Mouse (Mus musculus) lung, adult 18-20 months (tissue): Measurements from ENCODE around the gene Ptpn23.
A peak's percentile ranks its signal among the peaks of the same experiment; 100 is the strongest.
"Not testable (repeated sequence)": the region's sequence is repeated elsewhere in the genome, so short reads cannot be mapped to it uniquely, and the experiment has no call there.

ENCODE experiments used
- DNase-seq, 2 experiments: peaks; one replicate each; pipeline ENCODE4 v3.0.0; 2022; ENCODE audit warnings: mixed read lengths in 2 of 2

The Ptpn23 gene

DNA sequence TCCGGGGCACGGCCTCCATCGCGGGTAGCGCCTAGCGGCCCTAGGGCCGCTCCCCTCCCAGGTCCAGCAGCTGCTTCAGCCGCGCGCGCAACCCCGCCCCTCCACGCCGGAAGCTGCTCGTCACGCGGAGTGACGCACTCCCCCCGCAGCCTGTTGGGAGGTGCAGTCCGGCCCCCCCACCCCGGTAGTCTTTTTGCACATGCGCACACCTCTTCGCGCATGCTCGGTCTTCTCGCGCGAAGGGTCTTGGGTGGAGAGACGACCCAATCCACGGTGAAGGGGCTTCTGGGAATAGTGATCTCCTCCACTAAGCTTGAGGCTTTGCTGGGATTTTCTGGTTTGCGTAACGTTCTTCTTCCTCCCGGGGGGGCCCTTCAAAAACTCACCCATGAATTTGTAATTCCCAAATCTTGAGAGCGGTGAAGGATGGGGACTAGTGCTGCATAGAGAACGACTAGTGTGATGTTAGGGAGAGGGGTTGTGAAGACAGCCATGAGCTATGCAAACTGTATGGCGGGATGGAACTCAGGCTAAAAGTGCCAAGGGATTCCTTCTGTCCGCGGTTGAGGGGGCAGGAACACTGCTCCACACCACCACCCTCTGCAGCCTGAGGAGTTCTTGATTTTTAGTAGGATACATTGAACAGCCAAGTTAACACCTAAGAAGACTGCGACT lies at the start of gene Ptpn23:
Ptpn23 (minus strand) TSS at position 115 of the 675 bp plus-strand sequence.
- peak; percentile 93 to 96 for DNase-seq

DNA sequence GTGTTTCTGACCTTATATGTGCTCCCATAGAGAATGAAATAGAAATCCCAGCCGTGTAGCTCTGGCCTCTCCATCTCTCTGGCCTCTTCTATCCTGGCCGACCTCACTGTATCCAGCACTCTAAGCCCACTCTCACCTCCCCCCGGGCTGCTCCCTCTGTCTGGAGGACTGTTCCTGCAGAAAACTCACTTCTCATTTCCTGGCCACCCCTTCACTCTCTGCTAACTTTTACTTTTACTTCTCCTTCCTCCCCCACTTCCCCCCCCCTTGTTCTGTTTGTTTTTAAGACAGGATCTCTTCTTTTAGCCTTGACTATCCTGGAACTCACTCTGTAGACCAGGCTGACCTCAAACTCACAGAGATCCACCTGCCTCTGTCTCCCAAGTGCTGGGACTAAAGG lies 44.5 kb upstream of the Ptpn23 start:
- no peak for DNase-seq

DNA sequence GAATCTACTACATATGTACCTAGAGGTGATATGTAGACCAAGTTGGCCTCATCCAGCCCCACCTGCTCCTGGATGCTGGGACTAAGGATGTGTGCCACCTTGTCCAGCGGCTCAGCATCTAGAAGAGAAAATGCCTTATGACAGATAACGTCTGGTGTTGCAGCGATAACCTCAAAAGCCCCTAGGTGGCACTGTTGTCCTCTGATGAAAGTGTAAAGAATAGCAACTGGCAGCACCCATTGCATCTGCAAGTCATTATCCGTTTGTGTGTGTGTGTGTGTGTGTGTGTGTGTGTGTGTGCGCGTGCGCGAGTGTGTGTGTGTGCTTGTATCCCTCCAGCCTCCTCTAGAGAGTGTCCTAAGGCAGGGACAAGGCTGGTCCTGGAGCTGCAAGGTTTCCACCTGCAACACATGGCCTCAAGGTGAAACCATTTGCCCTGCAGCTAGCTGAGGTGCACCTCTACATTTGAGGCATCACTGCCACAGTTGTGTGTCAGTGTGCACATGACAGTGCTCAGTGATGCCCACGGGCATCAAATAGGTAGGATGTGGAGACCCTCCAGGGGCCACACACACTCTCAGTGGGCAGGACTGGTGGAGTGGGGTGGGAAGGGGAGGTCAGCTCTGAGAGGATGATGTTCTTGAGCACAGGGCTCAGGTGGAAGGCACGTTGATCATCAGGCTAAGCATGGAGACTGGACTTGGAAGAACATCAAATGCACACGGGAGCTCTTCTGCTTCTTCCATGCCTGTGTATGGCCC lies 41.0 kb upstream of the Ptpn23 start:
- DNase-seq: peak; percentile 64 to 77

DNA sequence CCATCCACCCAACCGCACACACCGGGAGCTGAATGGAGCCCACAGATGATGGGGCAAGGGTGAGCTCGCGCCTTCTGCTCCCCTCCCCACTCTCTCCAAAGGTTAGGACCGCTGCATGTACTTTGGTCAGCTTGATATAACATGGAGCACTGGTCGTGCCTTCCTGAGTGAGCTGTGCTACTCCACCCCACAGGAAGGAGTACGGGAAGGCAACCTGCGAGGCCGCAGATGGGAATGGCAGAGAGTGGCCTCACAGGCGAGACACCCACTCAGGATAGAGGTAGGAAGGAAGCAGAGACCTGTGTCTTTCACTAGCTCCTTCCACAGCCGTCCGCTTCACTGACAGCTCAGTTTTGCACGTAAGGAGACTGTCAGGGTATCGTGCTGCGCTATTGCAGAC lies 40.3 kb upstream of the Ptpn23 start:
- no peak for DNase-seq

DNA sequence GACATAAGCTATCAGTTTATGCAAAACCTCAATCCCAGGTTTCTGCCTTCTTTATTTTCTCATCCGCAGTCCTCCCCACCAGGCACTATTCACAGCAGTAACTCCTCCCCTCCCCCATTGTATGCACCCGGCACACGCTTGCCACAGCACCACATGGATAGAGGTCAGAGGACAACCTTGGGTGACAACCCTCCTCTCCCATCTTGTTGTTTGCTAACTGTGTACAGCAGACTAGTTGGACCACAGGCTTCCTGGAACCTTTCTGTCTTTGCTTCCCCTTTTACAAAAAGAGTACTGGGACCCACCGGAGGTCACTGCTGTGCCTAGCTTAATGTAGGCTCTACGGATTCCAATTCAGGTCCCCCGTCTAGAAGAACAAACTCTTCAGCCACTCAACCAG lies 32.5 kb upstream of the Ptpn23 start:
- no peak for DNase-seq

DNA sequence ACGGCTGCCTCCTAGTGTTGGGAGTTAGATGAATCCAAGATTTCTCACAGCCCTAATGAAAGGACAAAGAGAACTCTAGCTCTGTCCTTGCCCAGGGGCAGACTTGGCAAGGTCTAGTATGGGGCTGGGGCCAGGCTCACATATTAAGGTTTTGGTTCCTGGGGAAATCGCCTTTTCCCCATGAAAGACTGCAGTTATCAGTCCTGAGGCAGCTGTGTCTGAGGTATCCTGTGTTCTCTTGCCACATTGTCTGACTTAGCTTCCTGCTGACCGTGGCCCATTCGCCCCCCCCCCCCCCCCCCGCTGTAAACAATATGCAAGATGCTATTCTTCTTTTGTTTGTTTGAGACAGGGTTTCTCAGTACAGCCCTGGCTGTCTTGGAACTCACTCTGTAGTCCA lies 32.0 kb upstream of the Ptpn23 start:
- peak in 1 of 2 experiments; percentile 36 for DNase-seq

DNA sequence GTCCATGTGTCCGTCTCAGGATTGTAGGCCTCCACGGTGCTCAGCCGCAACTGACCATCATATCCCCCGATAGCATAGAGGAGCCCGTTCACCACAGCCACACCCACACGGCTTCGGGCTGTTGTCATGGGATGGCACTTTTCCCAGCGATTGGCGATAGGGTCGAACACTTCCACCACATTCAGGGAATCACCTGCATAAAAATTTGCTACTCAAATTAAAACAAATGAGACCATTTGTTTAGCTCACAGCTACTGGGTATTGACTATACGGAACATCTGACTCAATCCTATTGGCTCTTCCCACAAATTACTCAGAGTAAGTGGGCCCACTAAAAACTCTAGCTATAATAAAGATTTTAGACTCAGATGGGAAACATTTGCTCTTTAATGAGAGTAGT lies 28.0 kb upstream of the Ptpn23 start:
- DNase-seq: no peak

DNA sequence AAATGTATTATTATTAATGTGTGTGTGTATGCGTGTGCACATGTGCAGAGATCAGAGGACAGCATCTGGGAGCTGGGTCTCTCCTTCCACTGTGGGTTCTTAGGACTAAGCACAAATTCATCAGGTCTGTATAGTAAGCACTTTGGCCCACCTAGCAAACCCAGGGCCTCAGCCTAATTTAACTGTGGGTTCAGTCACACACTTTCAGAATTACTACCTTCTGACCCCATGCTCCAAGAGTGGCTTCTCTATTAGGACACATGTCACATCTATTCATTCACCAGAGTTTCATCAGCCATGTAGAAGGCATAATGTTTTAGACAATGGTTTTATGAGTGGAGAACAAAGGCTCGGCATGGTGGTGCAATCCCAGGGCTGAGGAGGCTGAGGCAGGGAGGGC lies 25.0 kb upstream of the Ptpn23 start:
- DNase-seq: no peak

DNA sequence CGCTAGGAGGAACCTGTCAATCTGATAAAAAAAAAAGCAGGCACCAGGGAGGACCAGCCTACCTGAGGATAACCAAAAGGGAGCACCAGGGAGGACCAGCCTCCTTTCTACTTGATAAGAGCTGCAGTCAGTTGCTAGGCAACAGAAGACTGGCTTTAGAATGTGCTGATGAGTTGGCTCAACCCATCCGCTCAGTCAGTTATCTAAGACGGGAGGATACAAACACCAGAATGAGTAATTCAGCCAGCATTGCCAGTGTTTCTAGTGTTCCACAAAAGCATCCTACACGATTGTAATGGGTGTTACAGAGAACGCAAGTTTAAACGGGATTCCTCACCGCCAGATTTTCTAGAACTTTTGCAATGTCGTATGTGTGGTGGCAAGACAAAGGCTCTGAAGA lies 23.2 kb upstream of the Ptpn23 start:
- DNase-seq: no peak

DNA sequence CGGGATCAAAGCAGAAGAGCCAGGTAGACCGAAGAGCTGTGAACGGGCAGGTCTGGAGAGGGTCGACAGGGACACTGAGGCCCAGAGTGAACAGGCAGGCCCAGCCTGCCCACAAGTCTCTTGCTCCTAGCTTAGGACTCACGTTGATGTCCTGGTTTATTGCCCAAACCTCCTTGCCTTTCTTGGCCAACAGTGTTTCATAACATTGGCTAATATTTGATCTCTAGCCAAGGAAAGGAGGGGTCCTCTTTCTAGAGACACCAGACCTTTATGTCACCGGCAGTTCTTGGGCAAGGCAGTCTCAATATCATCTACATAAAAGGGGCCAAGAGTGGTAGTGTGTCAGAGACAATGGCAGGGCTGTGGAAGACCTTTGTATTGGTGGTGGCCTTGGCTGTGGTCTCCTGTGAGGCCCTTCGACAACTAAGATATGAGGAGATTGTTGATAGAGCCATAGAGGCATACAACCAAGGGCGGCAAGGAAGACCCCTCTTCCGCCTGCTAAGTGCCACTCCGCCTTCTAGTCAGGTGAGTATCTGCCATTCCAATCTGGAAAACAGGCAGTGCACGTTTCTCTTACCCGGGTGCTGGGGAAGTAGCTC lies 11.6 kb upstream of the Ptpn23 start, which contains the start of gene Ngp:
Ngp (plus strand) TSS at position 237 of the 602 bp plus-strand sequence.
- DNase-seq: no peak

DNA sequence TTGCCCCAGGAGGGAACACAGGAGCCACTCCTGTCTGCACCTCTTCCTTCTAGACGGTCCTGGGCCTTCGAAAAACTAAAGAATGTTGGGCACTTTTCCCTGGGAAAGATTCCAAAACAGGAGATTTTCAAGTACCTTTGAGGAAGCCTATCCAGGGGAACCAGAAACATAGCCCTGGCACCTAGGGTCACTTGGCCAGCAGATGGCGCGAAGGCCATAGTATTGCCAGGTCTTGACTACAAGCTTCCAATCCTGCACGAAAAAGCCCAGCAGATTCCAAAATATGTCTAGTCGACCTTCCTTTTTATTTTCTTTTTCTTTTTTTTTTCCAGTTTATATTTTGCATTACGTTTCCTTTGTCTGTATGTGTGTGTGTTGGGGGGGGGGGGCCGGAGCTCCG lies 5.8 kb upstream of the Ptpn23 start:
- DNase-seq: peak; percentile 81 to 87

DNA sequence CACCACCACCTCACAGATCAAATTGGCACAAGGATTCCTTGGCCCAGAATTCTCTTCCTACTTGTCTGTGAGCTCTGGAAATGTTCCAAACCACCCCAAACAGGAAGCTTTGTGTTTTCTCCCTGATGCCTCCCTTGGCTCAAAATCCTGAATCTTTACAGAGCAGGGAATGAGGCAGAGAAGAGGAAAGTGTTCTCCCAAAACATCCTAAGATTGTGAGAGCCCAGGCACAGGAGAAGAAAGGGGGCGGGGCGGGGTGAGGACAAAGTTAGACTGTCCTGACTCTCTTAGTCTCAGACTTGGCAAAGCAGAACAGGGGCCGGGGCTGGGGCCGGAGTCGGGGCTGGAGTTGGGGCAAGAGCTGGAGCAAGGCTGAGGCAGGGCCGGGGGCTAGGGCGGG lies 4.9 kb upstream of the Ptpn23 start:
- DNase-seq: peak in 1 of 2 experiments; percentile 63

DNA sequence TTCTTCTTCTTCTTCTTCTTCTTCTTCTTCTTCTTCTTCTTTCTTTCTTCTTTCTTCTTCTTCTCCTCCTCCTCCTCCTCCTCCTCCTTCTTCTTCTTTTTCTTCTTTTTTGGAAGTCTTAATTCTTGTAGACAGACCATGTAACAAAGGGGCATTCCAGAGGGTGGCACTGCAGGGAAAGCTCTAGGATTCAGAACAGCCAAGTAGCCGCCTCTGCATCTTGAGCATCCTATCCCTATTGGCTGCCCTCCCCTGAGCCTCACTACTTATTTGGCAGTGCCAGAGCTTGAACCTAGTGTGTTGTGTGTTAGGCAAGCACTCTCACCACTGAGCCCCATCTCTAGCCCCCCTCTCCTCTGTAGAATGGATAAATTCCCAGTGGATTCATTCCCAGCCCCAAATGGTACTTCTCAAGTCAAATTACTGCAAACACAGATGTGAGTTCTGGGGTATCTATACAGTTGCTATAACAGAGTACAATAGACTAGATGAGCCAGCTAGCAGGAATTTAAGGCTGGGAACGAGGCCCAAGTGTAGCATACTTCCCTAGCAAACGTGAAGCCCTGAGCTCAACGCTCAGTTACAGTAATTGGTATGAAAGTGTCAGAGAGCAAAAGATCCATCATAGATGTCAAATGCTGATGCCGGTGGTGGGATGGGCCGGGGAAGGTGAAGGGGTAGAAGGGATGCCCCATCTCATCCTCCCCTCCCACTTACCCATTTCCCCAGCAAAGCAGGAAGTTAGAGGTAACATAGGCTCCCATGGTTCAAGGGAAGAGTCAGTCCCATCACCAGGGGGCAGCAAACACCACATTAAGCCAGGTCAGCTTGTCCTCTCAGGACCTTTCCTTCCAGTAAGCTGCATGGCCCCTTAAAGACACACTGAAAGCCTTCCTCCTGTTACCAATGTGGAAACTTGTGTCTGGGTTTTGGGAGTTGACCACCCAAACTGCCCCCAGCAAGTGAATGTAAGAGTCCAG lies 3.2 kb upstream of the Ptpn23 start:
- DNase-seq: peak; percentile 84 to 88

DNA sequence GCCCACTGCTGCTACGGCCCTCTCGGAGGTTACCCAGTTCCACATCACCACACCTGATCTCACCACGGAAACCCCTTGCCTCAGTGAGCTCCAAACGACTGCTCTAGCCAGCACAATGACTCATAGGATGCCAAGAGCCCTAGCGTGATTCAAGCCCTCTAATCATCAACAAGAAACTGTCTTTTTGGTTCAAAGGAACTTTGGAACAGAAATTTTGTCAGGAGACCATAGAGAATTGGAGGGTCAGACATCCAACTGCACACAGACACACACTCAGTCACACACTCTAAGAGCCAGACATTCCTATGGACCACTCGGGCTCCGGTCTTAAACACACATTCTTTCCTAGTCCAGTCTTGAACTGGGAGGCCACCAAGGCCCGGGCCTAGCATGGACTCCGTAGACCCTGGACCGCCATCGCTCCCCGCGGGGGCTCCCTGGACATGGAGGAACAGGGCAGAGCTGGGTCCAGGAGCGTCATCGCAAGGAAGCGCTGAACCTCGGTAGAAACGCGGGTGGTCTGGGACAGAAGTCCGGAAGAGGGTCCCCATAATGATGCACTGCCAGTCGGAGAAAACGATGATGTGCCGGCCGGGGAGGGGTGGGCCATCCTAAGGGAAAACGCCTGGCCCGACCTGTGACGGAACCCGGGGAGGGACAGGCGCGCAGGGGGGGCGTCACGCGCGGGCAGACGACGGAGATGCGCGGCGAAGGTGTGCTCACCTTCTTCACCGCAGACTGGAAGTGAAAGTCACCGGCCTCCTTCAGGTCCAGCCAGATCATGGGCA lies 508 bp downstream of the Ptpn23 start:
- DNase-seq: no peak

DNA sequence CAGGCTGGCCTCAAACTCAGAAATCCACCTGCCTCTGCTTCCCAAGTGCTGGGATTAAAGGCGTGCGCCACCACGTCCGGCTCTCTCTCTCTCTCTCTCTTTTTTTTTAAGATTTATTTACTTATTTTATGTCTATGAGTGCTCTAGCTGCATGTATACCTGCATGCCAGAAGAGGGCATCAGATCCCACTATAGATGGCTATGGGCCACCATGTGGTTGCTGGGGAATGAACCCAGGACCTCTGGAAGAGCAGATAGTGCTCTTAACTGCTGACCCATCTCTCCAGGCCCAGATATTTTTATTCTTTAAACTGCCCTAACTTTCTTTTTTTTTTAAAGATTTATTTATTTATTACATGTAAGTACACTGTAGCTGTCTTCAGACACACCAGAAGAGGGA lies 4.8 kb downstream of the Ptpn23 start:
- DNase-seq: not testable (repeated sequence)

DNA sequence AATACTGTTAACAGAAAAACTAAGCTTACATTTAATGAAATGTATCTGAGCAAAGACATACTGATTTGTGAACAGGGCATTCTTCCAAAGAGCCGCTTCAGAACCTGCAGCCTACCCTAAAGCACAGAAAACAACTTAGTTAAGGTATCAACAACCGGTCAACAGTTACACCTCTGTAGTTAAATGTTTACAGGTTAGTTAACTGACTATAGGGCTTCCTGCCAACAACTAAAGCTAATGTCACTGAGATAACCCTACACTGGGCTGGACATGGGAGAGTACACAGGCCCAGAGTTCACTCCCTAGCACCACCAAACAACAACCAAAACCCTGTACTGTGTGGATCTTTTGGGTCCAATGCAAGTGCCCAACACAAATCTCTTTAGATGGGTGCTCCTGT lies 5.3 kb downstream of the Ptpn23 start:
- DNase-seq: no peak

DNA sequence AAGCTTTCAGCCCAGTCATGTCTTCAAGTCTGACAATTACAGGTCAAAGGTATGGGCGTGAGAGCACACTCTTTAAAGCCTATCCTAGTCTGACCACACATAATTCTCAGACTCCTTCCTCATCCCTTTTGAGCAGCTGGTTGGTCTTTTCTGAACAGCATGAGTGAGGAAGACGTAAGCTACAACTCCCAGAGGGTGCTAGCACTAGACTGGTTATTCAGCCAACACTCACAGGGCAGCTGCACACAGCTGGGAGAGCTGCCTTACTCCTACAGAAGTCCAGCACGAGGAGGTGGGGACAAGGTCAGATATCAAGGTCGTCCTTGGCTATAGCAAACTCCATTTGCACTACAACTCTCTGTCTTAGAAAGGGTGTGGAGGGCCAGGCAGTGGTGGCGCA lies 7.4 kb downstream of the Ptpn23 start:
- peak in 1 of 2 experiments; percentile 17 for DNase-seq

DNA sequence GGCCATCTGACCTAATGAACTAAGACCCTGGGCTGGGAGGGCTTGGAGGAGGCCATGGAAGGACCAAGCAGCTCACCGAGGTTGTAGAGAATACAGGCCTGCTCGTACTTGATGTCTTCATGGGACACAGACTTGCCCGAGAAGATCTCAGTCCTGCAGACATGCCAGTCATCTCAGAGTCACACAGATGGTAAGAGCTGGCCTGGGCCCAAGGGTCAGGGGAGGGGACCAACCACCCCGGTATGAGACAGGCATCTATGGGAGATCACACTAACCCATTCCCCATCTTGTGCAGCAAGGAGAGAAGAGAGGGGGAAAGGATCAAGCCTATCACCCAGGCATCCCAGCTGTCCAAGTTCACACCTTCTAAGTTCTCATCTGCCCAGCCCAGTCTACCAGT lies 14.7 kb downstream of the Ptpn23 start:
- DNase-seq: no peak

DNA sequence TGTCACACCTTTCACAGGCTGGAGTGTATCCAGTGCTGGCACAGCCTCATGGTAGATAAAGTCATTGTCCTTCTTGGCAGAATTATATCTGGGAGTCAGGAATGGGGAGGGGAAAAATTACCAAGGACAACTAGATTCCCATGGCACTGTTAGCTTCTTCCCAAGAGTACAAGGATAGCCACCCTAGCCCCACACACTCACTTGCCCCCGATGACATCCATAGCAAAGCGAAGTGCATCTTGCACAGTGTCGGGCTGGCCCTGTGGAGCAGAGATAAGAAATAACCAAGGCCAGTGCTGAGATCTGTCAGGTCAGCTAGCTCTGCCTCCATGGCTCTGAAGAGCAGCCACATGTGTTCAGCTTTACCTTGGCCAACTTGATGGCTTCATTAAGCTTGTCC lies 17.2 kb downstream of the Ptpn23 start:
- DNase-seq: no peak

DNA sequence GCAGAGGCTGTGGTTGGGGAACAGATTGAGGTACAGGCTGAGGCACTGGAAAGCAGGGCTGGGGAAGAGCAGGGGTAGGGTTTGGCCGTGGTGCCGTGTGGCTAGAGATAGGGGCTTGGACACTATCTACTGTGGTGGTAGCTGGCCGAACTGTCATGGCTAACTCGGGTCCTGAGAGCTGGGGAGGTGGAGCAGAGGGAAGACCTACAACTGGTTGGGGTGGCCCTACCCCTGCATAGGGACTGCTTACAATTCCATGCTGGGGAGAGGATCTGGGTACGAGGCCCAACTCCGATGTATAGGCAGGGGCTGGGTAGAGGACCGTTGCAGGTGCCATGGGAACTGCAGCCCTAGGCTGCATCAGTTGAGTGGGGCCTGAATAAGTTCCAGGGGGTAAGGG lies 20.0 kb downstream of the Ptpn23 start:
- no peak for DNase-seq

DNA sequence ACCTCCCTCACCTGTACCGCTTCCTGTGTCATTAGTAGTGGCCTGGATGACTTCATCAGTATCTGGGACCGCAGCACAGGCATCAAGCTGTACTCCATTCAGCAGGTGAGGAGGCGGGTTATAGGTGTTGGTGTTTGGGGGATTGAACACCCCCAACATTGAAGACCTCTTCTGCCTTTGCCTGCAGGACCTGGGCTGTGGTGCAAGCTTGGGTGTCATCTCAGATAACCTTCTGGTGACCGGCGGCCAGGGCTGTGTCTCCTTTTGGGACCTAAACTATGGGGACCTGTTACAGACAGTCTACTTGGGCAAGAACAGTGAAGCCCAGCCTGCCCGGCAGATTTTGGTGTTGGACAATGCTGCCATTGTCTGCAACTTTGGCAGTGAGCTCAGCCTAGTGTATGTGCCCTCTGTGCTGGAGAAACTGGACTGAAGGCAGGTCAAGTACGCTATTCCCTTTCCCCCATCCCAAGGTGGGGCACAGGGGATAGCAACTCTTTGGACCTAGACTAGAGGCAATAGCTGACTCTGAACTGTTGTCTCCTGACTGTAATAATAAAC lies 23.6 kb downstream of the Ptpn23 start:
- DNase-seq: no peak

DNA sequence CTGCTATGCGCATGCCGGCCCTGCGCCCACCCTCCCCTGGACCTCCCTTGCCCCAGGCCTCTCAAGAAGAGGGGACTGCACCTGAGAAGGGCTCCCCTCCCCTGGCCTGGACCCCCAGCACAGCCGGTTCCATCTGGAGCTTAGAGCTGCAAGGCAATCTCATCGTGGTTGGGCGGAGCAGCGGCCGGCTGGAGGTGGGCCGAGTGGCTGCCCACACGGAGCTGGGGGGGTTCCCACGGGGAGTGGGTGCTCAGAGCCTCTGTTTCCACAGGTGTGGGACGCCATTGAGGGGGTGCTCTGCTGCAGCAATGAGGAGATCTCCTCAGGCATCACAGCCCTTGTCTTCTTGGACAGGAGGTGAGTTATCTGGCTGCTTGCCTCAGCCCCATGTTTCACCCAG lies 26.7 kb downstream of the Ptpn23 start:
- DNase-seq: no peak
